Mouse (Mus musculus): ENCODE results near the gene S100a3. TPM values are rescaled to one million over a fixed set of nuclear protein-coding genes. Genes with fewer than 3 reads are reported as not detected.

The S100a3 gene
- polyA plus RNA-seq, 2 experiments from 2014 or later = 2.1 to 2.5 TPM

- peak; percentile 43 for ATAC-seq
Measured at GRCm38 (mm10) chr3:90629298-90629697, 68.9 kb downstream of the S100a3 start.

GRCm38 (mm10) chr3:90631984-90632383 lies 71.6 kb downstream of the S100a3 start:
- ATAC-seq = no peak

DNA sequence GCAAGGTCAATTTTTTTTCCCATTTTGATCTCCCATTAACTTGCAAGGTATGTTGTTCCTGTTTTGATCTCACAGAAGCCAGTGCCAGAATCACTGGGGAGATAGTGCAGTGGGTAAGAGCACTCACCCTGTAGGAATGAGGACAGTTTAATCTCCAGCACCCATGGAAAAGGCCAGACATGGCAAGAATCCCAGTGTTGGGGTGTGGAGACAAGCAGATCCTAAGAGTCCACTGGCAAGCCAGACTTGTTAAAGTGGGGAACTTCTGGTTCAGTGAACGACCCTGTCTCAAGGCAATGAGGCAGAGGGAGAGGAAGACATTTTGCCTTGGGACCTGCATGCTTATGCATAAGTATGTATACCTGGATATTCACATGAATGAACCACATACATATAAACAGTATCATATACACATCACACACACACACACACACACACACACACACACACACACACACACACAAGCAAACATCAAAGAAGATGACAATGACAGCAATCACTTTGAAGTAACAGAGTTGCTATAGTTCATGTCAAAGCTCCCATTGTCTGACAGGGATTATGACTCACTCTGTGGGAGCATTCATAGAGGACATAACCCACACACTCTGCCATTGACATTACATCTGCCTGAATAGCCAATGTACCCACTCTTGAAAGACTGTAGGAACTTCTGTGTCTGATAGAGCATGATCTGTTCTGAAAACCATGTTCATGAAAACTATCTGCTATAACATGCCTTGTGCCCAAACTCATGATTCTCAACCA lies 78.3 kb downstream of the S100a3 start:
- no peak for ATAC-seq

- ATAC-seq = peak; percentile 67
Measured at GRCm38 (mm10) chr3:90639511-90640154, 79.3 kb downstream of the S100a3 start.

GRCm38 (mm10) chr3:90640981-90641380 lies 80.6 kb downstream of the S100a3 start:
- ATAC-seq = no peak

DNA sequence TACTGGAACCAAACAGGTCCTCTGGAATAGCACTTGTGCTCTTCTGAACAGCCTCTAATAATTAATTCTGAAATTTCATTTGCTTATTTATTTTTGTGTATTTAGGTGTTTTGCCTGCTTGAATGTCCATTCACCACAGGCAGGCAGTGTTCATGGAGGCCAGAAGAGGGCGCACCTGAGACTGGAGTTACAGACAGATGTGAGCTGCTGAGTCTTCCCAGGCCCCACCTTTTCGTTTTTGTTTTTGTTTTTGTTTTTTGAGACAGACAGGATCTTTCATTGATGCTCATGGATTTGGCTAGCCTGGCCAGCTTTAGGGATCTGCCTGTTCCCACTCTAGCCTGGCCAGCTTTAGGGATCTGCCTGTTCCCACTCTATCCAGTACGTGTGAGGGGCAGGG lies 83.8 kb downstream of the S100a3 start:
- ATAC-seq = no peak

DNA sequence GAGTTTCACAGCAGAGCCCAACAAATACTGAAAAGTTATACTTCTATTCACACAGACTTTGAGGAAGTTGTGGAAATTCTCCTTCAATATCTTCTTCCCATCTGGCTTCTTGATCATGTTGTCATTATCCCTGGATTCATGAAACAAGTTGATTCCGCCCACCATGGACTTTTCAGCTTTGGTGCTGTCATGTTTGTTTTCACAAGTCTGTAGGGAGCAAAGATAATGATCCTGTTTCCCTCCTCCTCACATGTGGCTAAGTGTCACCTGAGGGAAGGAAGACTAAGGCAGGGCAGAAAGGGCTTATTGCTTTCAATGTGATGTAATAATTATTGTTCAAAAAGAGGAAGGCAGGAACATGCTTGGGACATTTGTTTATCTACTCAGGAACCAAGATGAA lies 86.9 kb downstream of the S100a3 start:
- no peak for ATAC-seq

GRCm38 (mm10) chr3:90648981-90649380 lies 88.6 kb downstream of the S100a3 start:
- no peak for ATAC-seq

DNA sequence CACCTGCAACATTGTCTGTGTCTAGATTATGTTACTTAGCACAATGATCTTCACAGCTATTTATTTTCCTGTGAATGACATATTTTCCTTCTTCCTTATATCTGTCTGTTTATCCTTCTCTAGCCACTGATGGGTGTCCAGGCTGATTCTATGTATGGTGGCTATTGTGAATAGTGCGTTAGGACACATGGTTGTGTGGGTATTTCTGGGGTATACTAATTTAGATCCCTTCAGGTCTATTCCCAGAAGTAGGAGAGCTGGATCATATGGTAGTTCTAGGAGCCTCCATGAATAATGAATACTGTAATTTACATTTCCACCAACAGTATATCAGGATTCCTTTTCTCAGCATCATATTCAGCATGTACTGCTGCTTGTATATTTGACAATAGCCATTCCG lies 89.5 kb downstream of the S100a3 start:
- no peak for ATAC-seq

Other genes starting within 250 kb of the S100a3 start
- under 1 TPM in 1 of 2 experiments, not detected in 1; 0.19 TPM for gene Slc27a3, start 170.6 kb upstream of the S100a3 start, polyA plus RNA-seq (2017; shearing (Covaris generic))
- 10 to 100 TPM; 16.9 to 17.9 TPM for gene Ints3, start 127.0 kb upstream of the S100a3 start, polyA plus RNA-seq (2017; shearing (Covaris generic))
- gene Npr1, start 94.7 kb upstream of the S100a3 start, polyA plus RNA-seq (2017; shearing (Covaris generic)) = not detected
- 100 to 1,000 TPM; 113 to 125 TPM for gene Ilf2, start 84.5 kb upstream of the S100a3 start, polyA plus RNA-seq (2017; shearing (Covaris generic))
- 10 to 100 TPM; 60.4 to 65.0 TPM for gene Snapin, start 69.5 kb upstream of the S100a3 start, polyA plus RNA-seq (2017; shearing (Covaris generic))
- 10 to 100 TPM; 50.3 to 57.9 TPM for gene Chtop, start 51.1 kb upstream of the S100a3 start, polyA plus RNA-seq (2017; shearing (Covaris generic))
- gene S100a1, start 46.2 kb upstream of the S100a3 start, polyA plus RNA-seq (2017; shearing (Covaris generic)) = 1 to 10 TPM; 3.3 to 4.9 TPM
- 100 to 1,000 TPM; 157 to 222 TPM for gene S100a13, start 46.1 kb upstream of the S100a3 start, polyA plus RNA-seq (2017; shearing (Covaris generic))
- not detected for gene S100a14, start 33.7 kb upstream of the S100a3 start, polyA plus RNA-seq (2017; shearing (Covaris generic))
- not detected for gene S100a16, start 23.3 kb upstream of the S100a3 start, polyA plus RNA-seq (2017; shearing (Covaris generic))
- gene S100a2, start 29.7 kb downstream of the S100a3 start, polyA plus RNA-seq (2017; shearing (Covaris generic)) = not detected
- gene Gm42674, start 41.3 kb downstream of the S100a3 start, polyA plus RNA-seq (2017; shearing (Covaris generic)) = not detected
- gene S100a4, start 43.2 kb downstream of the S100a3 start, polyA plus RNA-seq (2017; shearing (Covaris generic)) = 100 to 1,000 TPM in 1 of 2 experiments, 10 to 100 TPM in 1; 74.9 to 104 TPM
- not detected for gene S100a5, start 47.9 kb downstream of the S100a3 start, polyA plus RNA-seq (2017; shearing (Covaris generic))
- 100 to 1,000 TPM; 291 to 360 TPM for gene S100a6, start 52.3 kb downstream of the S100a3 start, polyA plus RNA-seq (2017; shearing (Covaris generic))
- gene S100a7a, start 93.4 kb downstream of the S100a3 start, polyA plus RNA-seq (2017; shearing (Covaris generic)) = not detected
- gene S100a8, start 108.4 kb downstream of the S100a3 start, polyA plus RNA-seq (2017; shearing (Covaris generic)) = not detected
- not detected for gene S100a9, start 135.1 kb downstream of the S100a3 start, polyA plus RNA-seq (2017; shearing (Covaris generic))
- gene Pglyrp4, start 166.3 kb downstream of the S100a3 start, polyA plus RNA-seq (2017; shearing (Covaris generic)) = not detected
- not detected for gene Gm5849, start 217.3 kb downstream of the S100a3 start, polyA plus RNA-seq (2017; shearing (Covaris generic))